Mouse (Mus musculus) megakaryocyte, embryonic 14.5 days (primary cell): ENCODE data around the gene Gimap9.

Source experiments
- FLI1 ChIP-seq: IDR thresholded peaks from 2 replicates; pipeline ENCODE4 v1.6.1; 2012; ENCODE audit warnings: low read length, inconsistent platforms, mixed read lengths
- GATA1 ChIP-seq: IDR thresholded peaks from 3 replicates; pipeline ENCODE4 v1.6.1; 2012; ENCODE audit warnings: mixed read lengths, low read length, inconsistent platforms, borderline replicate concordance

GRCm38 (mm10) chr6:48682271-48682670, 6.3 kb downstream of the Gimap9 start:
- TF ChIP-seq GATA1 (no peak), FLI1 (no peak)
